Mouse (Mus musculus): Measurements from ENCODE around the gene Ube2v1. TPM values are rescaled to one million over a fixed set of nuclear protein-coding genes. Genes with fewer than 3 reads are reported as not detected.

Gene Ube2v1
- 17.9 and 21.6 TPM in 2 replicates for polyA plus RNA-seq (2012; rRNA removed)

DNA sequence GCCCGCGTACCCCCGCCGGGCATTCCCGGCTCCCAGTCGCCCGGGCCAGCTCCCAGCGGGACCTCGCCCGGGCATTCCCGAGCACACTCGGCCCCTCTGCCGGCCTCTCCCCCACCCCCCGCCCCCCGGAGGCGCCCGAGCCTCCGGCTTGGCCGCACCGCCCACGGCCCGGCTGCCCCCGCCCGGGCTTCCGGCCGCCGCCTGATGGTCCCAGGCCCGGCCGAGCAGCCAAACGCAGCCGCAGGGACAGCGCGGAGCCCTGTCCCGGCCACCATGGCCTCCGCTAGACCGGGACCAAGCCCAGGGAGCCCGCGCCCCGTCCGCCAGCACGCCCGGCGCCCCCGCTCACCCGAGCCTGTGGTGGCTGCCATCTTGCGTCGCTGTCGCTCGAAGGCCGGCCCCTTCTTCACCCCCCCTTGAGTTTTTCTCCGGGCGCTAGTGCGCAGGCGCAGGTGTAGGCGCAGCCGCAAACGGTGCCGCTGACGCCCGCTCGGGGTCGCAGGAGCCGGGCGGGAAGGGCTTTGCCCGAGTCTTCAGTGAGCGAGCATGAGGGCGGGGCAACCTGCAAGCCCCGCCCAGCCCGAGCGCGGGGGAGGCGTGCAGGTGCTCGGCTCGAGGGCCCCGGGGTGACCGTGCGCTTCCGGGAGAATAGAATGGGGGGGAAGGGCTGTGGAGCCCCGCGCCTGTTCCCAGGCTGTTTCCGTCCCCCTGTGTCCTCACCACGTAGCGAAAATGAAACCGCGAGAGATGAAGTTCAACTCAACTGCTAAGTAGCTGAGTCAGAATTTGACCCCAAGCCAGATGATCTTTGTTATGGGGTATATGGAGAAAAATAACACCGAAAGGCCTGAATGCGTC, at the start of gene Ube2v1:
TSS of gene Ube2v1 (minus strand) at position 505 of the 858 bp plus-strand sequence.
- peaks cover 18% of the 10 kb centered on the region for H3K4me1 ChIP-seq (ENCODE audit: control insufficient read depth, insufficient read depth, low read length)
- peak; percentile 56 for TF ChIP-seq POLR2A (IDR thresholded peaks at IDR 0.05; ENCODE audit: control insufficient read depth, low read depth, low read length)
- TF ChIP-seq CTCF (IDR thresholded peaks at IDR 0.05; ENCODE audit: control insufficient read depth, insufficient read depth, insufficient replicate concordance, low read depth, low read length): no peak
- no peaks in the 10 kb centered on the region for H3K27me3 ChIP-seq (ENCODE audit: control insufficient read depth, insufficient read depth, low read length)
- no peaks in the 10 kb centered on the region; the same call in none of the 2 replicates for H3K36me3 ChIP-seq (ENCODE audit: control insufficient read depth, insufficient read depth, low read length)
- H3K27ac ChIP-seq (ENCODE audit: control insufficient read depth, insufficient read depth, low read depth, low read length): peak within 1 kb of the TSS; percentile 95
- peak within 1 kb of the TSS; percentile 98 for H3K4me3 ChIP-seq (ENCODE audit: control insufficient read depth, low read depth, low read length)

DNA sequence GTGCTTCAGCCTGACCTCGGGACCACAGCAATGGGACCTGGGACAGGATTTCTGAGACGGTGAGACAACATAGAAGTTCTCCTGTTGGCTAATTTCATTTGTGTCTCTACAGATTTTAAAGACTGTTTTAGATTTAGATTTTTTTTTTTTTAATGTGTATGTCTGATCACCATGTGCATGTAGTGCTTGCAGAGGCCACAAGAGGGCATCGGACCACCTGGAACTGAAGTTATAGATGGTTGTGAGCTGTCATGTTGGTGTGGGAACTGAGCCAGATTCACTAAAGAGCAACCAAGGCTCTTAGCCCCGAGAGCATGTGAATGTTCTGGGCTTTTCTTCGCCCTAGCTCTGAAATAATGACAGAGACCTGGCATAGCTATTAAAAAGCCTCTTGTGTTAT, 48.8 kb upstream of the Ube2v1 start:
- H3K27ac ChIP-seq (ENCODE audit: control insufficient read depth, insufficient read depth, low read depth, low read length): no peak overlapping the region
- no peak overlapping the region for H3K4me3 ChIP-seq (ENCODE audit: control insufficient read depth, low read depth, low read length)
- peaks cover 6% of the 10 kb centered on the region; the same call in 1 of the 2 replicates for H3K4me1 ChIP-seq (ENCODE audit: control insufficient read depth, insufficient read depth, low read length)
- no peaks in the 10 kb centered on the region for H3K27me3 ChIP-seq (ENCODE audit: control insufficient read depth, insufficient read depth, low read length)
- TF ChIP-seq CTCF (IDR thresholded peaks at IDR 0.05; ENCODE audit: control insufficient read depth, insufficient read depth, insufficient replicate concordance, low read depth, low read length) (peak; percentile 30; the same call in 1 of the 2 replicates), POLR2A (IDR thresholded peaks at IDR 0.05; ENCODE audit: control insufficient read depth, low read depth, low read length) (no peak)
- H3K36me3 ChIP-seq (ENCODE audit: control insufficient read depth, insufficient read depth, low read length): no peaks in the 10 kb centered on the region

DNA sequence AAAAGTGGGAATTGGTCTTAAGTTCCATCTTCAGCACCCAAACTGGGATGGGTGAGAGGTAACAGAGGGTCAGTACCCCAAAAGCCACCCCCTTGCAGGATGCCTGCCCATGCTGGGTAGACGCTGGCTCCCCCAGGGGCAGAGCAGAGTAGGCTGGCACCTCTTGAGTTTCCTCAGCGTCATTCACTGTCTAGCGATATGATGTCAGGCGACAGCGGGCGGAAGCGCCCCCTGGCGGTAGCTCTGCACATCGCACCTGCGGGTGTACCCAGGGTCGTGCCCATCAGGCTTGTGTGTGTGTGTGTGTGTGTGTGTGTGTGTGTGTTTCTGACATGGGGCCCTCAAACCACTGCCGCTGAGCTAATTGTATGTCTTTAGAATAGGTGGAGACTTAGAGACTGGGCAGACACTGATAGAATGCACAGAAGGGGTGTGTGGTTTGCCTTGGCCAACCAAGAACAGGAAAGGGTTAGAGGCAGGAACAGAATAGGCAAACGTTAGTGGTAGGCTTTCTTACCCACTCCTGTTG, 48.1 kb upstream of the Ube2v1 start:
- no peak overlapping the region for H3K4me3 ChIP-seq (ENCODE audit: control insufficient read depth, low read depth, low read length)
- TF ChIP-seq CTCF (IDR thresholded peaks at IDR 0.05; ENCODE audit: control insufficient read depth, insufficient read depth, insufficient replicate concordance, low read depth, low read length): peak; percentile 98
- no peak for TF ChIP-seq POLR2A (IDR thresholded peaks at IDR 0.05; ENCODE audit: control insufficient read depth, low read depth, low read length)
- no peaks in the 10 kb centered on the region for H3K36me3 ChIP-seq (ENCODE audit: control insufficient read depth, insufficient read depth, low read length)
- H3K27me3 ChIP-seq (ENCODE audit: control insufficient read depth, insufficient read depth, low read length): no peaks in the 10 kb centered on the region
- no peak overlapping the region for H3K27ac ChIP-seq (ENCODE audit: control insufficient read depth, insufficient read depth, low read depth, low read length)
- peaks cover 6% of the 10 kb centered on the region; the same call in 1 of the 2 replicates for H3K4me1 ChIP-seq (ENCODE audit: control insufficient read depth, insufficient read depth, low read length)

DNA sequence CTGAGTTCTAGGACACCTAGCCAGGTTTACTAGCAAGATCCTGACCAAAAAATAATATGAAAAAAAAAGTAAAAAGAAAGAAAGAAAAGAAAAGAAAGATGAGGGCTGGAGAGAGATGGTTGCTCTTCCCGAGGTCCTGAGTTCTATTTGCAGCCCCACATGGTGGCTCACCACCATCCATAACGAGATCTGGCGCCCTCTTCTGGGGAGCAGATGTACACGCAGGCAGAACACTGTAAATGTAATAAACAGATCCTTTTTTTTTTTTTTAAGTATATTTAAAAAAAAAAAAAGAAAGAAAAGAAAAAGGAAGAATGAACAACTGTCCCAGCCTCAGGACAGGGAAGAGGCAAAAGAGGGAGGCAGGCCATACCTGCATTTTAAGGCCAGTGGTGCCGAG, 46.7 kb upstream of the Ube2v1 start:
- H3K27me3 ChIP-seq (ENCODE audit: control insufficient read depth, insufficient read depth, low read length): no peaks in the 10 kb centered on the region
- H3K4me1 ChIP-seq (ENCODE audit: control insufficient read depth, insufficient read depth, low read length): peaks cover 6% of the 10 kb centered on the region; the same call in 1 of the 2 replicates
- H3K4me3 ChIP-seq (ENCODE audit: control insufficient read depth, low read depth, low read length): no peak overlapping the region
- peak; percentile 60; the same call in 1 of the 2 replicates for TF ChIP-seq CTCF (IDR thresholded peaks at IDR 0.05; ENCODE audit: control insufficient read depth, insufficient read depth, insufficient replicate concordance, low read depth, low read length)
- TF ChIP-seq POLR2A (IDR thresholded peaks at IDR 0.05; ENCODE audit: control insufficient read depth, low read depth, low read length): no peak
- H3K27ac ChIP-seq (ENCODE audit: control insufficient read depth, insufficient read depth, low read depth, low read length): no peak overlapping the region
- H3K36me3 ChIP-seq (ENCODE audit: control insufficient read depth, insufficient read depth, low read length): no peaks in the 10 kb centered on the region

DNA sequence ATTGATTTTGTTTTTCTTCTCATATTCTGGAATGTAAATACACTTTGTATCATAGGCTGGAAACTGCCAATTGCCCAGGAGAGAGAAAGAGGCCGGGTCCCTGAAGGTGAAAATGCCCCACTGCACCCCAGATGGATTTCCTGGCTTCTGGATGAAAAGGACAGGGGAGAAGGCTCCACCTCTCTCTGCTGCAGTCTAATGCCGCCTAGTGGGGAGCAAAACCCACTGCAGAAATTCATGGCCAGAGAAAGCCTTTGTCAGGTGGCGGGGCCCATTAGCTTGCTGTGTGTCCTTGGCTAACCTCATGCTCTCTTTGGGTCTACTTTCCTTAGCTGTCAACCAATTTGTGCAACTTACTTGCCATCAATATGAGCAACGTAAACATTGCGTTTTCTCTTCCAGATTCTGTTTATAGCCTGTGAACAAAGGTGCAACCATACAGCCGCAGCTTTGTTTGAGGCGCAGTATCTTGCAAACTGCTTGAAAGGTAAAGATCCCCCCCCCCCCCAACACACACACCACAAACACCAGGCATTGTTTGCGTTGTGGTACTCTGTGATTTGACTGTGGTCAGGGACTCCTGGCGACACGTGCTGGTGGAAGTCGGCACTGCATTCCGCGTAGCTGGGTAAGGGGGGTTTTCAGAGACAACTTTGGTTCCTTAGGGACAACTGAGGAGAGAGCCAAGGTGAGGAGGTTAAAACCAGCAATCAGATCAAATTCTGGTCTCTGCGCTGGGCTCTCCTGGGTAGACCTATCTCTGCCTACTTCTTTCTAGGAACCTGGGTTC, 43.4 kb upstream of the Ube2v1 start:
- H3K4me1 ChIP-seq (ENCODE audit: control insufficient read depth, insufficient read depth, low read length): peaks cover 12% of the 10 kb centered on the region
- H3K4me3 ChIP-seq (ENCODE audit: control insufficient read depth, low read depth, low read length): no peak overlapping the region
- H3K27ac ChIP-seq (ENCODE audit: control insufficient read depth, insufficient read depth, low read depth, low read length): no peak overlapping the region
- no peaks in the 10 kb centered on the region for H3K27me3 ChIP-seq (ENCODE audit: control insufficient read depth, insufficient read depth, low read length)
- no peaks in the 10 kb centered on the region for H3K36me3 ChIP-seq (ENCODE audit: control insufficient read depth, insufficient read depth, low read length)
- TF ChIP-seq CTCF (IDR thresholded peaks at IDR 0.05; ENCODE audit: control insufficient read depth, insufficient read depth, insufficient replicate concordance, low read depth, low read length) (peak; percentile 33; the same call in 1 of the 2 replicates), POLR2A (IDR thresholded peaks at IDR 0.05; ENCODE audit: control insufficient read depth, low read depth, low read length) (no peak)

DNA sequence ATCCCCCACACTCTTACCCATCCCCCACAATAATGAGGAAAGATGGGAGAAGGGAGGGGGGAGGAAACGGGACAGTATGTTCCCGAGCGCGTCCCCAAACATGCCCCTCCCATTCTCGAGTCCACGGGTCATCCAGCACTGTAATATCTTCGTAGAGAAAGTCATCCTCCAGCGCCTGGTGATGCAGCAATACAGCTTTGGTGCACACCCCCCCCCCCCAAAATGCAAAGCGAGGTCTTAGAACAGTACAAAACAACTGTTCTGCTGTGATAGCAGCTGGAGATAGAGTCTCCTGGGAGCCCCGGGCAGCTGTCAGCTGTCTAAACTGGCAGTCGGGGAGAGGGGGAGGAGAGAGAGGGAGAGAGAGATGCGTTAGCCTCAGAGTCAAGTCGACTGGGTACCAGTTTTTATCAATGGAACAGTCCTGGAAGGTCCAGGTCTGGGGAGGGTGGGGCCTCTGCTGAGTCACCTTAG, 40.4 kb upstream of the Ube2v1 start:
- no peaks in the 10 kb centered on the region for H3K27me3 ChIP-seq (ENCODE audit: control insufficient read depth, insufficient read depth, low read length)
- H3K27ac ChIP-seq (ENCODE audit: control insufficient read depth, insufficient read depth, low read depth, low read length): no peak overlapping the region
- TF ChIP-seq CTCF (IDR thresholded peaks at IDR 0.05; ENCODE audit: control insufficient read depth, insufficient read depth, insufficient replicate concordance, low read depth, low read length) (no peak), POLR2A (IDR thresholded peaks at IDR 0.05; ENCODE audit: control insufficient read depth, low read depth, low read length) (no peak)
- H3K4me1 ChIP-seq (ENCODE audit: control insufficient read depth, insufficient read depth, low read length): peaks cover 8% of the 10 kb centered on the region
- no peaks in the 10 kb centered on the region for H3K36me3 ChIP-seq (ENCODE audit: control insufficient read depth, insufficient read depth, low read length)
- no peak overlapping the region for H3K4me3 ChIP-seq (ENCODE audit: control insufficient read depth, low read depth, low read length)

All from testis, adult 2 months (tissue).